Mouse (Mus musculus): Measurements from ENCODE around the gene Gm10192. TPM values are rescaled to one million over a fixed set of nuclear protein-coding genes. Genes with fewer than 3 reads are reported as not detected.
A peak's percentile ranks its signal among the peaks of the same experiment; 100 is the strongest.
"Not testable (repeated sequence)": the region's sequence is repeated elsewhere in the genome, so short reads cannot be mapped to it uniquely, and the experiment has no call there.

Gm10192 gene
- polyA plus RNA-seq (2015; fragmentation: Nextera tagmentation; extraction: Ambion mirVana), result not detected in 2 replicates

DNA sequence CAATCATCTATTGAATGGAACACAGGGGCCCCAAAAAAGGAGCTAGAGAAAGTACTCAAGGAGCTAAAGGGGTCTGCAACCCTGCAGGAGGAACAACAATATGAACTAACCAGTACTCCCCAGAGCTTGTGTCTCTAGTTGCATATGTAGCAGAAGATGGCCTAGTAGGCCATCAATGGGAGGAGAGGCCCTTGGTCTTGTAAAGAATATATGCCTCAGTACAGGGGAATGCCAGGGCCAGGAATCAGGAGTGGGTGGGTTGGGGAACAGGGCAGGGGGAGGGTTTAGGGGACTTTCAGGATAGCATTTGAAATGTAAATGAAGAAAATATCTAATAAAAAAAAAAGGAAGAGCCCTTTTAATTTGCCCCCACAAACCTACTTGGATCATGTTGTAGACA is at the start of gene Gm10192:
Gene Gm10192 (minus strand): TSS at position 101 of the 400 bp plus-strand sequence.
- not testable (repeated sequence) for ATAC-seq; H3K27ac ChIP-seq (ENCODE audit: low read depth, low read length); H3K4me2 ChIP-seq (ENCODE audit: low read length); H3K9ac ChIP-seq (ENCODE audit: low read depth, low read length); H3K27me3 ChIP-seq (replicated peaks; ENCODE audit: control insufficient read depth, insufficient read depth, low read length); H3K36me3 ChIP-seq (ENCODE audit: control insufficient read depth, insufficient read depth, low read length); H3K9me3 ChIP-seq (ENCODE audit: control insufficient read depth, low read length); H3K4me3 ChIP-seq (ENCODE audit: low read length); H3K4me1 ChIP-seq (ENCODE audit: control insufficient read depth, insufficient read depth, low read depth, low read length)

DNA sequence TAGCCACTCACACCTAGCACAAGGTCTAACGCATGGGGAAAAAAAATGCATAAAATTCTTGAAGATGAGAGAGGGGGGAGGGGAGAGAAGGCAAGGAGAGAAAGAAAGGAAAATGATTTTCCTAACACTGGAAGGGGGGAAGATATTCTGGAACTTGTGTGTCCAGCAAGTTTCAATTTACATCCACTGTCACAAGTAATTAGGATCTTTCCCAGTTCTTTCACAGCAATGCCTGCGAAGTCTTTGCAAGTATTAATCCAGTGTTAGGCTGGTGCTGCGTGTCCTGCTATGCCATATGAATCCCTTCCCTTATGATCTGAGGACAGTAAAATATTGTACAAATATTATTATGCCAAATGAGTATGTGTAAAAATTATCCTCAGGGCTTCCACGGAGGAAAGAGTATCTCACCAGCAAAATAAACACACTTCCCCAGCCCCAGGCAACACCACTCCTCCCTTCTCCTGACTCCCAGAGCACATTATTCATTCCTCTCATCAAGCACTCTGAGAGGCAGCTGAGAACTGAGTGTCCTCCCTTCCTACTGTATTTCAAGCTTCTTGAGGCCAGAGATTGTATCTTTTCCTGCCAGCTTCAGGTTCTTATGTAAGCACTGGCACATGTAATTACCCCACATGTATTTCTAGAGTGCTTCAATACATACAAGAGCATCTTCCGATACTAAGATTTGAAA is 47.6 kb upstream of the Gm10192 start:
- H3K9me3 ChIP-seq (ENCODE audit: control insufficient read depth, low read length), result no peaks in the 10 kb centered on the region
- ATAC-seq, result no peak
- no peak overlapping the region for H3K9ac ChIP-seq (ENCODE audit: low read depth, low read length)
- no peak overlapping the region for H3K4me2 ChIP-seq (ENCODE audit: low read length)
- no peaks in the 10 kb centered on the region for H3K4me1 ChIP-seq (ENCODE audit: control insufficient read depth, insufficient read depth, low read depth, low read length)
- H3K27ac ChIP-seq (ENCODE audit: low read depth, low read length), result no peak overlapping the region
- no peaks in the 10 kb centered on the region for H3K27me3 ChIP-seq (replicated peaks; ENCODE audit: control insufficient read depth, insufficient read depth, low read length)
- 62% methylated on average over 5 of the region's 5 CpGs for WGBS
- no peak overlapping the region for H3K4me3 ChIP-seq (ENCODE audit: low read length)
- no peaks in the 10 kb centered on the region for H3K36me3 ChIP-seq (ENCODE audit: control insufficient read depth, insufficient read depth, low read length)

DNA sequence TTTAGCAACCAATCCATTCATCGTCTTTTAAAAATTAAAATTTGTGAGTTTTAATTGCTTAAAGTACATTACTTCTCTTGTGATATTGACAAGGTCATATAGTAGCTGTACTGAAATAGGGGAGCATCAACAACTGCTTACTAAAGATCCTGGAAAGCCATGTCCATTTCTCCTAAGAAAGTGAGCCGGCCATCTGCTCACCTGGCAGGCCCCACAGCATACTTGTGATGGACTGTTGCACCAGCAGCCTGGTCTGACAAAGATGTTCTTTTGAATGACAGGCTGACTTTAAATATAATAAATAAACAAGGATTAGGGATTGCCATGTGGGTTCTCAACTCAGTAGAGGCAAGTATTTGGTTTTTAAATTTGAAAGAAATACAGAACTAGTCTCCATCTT is 36.7 kb upstream of the Gm10192 start:
- Histone ChIP-seq H3K27me3 (replicated peaks; ENCODE audit: control insufficient read depth, insufficient read depth, low read length) (no peaks in the 10 kb centered on the region), H3K36me3 (ENCODE audit: control insufficient read depth, insufficient read depth, low read length) (no peaks in the 10 kb centered on the region), H3K4me2 (ENCODE audit: low read length) (no peak overlapping the region), H3K9ac (ENCODE audit: low read depth, low read length) (no peak overlapping the region), H3K27ac (ENCODE audit: low read depth, low read length) (no peak overlapping the region), H3K4me3 (ENCODE audit: low read length) (no peak overlapping the region), H3K9me3 (ENCODE audit: control insufficient read depth, low read length) (no peaks in the 10 kb centered on the region), H3K4me1 (ENCODE audit: control insufficient read depth, insufficient read depth, low read depth, low read length) (no peaks in the 10 kb centered on the region)
- no peak for ATAC-seq
- 94% methylated on average over 2 of the region's 2 CpGs for WGBS

DNA sequence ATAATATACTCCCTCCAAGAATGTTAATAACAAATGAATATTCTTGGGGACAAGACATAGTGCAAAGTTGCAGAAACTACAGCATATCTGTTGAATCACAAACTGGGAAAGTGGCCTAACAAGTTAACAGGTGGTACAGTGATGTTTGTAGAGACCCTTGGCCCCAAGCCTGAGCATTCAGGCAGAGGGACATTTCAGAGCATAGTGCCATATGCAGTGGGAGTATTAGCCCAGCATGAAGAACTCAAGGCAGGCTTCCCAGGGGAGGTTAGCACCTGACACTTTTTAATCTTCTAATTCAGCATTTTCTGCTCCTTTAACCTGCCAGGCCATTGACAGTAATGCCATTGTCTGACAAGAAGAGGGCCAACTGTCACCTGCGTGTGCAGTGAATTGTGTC is 34.9 kb upstream of the Gm10192 start:
- Histone ChIP-seq H3K9ac (ENCODE audit: low read depth, low read length) (no peak overlapping the region), H3K4me2 (ENCODE audit: low read length) (no peak overlapping the region), H3K36me3 (ENCODE audit: control insufficient read depth, insufficient read depth, low read length) (no peaks in the 10 kb centered on the region), H3K9me3 (ENCODE audit: control insufficient read depth, low read length) (no peaks in the 10 kb centered on the region), H3K27me3 (replicated peaks; ENCODE audit: control insufficient read depth, insufficient read depth, low read length) (no peaks in the 10 kb centered on the region), H3K27ac (ENCODE audit: low read depth, low read length) (no peak overlapping the region), H3K4me3 (ENCODE audit: low read length) (no peak overlapping the region), H3K4me1 (ENCODE audit: control insufficient read depth, insufficient read depth, low read depth, low read length) (no peaks in the 10 kb centered on the region)
- WGBS, result 67% methylated on average over 1 of the region's 1 CpGs
- ATAC-seq, result no peak; the same call in 1 of the 2 replicates

DNA sequence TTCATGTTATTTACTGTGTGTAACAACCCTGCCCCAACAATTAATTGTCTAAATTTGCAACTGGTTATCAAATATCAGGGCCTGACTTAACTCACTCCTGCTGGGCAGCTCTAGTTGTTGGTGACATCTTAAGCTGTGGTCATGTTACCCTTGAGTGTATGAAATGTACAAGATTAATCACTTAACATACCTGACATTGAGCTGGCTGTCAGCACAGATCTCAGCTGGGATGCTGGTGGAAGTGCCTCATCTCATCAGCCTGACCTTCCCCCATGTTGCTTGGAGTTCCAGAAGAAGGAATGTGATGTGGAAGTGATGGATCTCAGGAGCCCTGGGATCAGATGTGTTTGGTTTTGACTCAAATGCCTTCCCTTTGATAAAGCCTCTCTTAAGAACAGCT is 29.5 kb upstream of the Gm10192 start:
- Histone ChIP-seq H3K9ac (ENCODE audit: low read depth, low read length) (no peak overlapping the region), H3K9me3 (ENCODE audit: control insufficient read depth, low read length) (no peaks in the 10 kb centered on the region), H3K36me3 (ENCODE audit: control insufficient read depth, insufficient read depth, low read length) (no peaks in the 10 kb centered on the region), H3K27ac (ENCODE audit: low read depth, low read length) (no peak overlapping the region), H3K4me2 (ENCODE audit: low read length) (no peak overlapping the region), H3K4me3 (ENCODE audit: low read length) (no peak overlapping the region), H3K27me3 (replicated peaks; ENCODE audit: control insufficient read depth, insufficient read depth, low read length) (no peaks in the 10 kb centered on the region), H3K4me1 (ENCODE audit: control insufficient read depth, insufficient read depth, low read depth, low read length) (no peaks in the 10 kb centered on the region)
- ATAC-seq, result no peak

DNA sequence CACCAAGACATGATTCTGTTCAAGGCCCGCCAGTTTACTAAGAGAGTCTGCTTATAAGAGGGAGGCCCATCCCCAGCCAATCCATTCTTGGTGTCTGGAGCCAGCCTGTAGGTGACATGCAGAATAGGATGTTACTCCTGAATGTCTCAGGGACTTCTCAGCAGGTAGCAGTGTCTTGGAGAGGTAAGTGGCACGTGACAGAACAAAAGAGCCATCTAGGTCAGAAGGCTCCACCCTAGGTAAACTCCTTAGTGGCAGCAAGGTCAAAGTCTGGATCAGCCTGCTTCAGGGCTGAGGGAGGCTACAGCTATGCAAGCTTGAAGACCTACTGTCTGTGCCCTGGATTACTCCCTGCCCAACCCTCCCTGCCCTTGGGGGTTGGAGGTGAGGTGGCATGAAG is 20.0 kb upstream of the Gm10192 start:
- not testable (repeated sequence) for H3K27me3 ChIP-seq (replicated peaks; ENCODE audit: control insufficient read depth, insufficient read depth, low read length); H3K4me2 ChIP-seq (ENCODE audit: low read length); H3K9ac ChIP-seq (ENCODE audit: low read depth, low read length); H3K9me3 ChIP-seq (ENCODE audit: control insufficient read depth, low read length); H3K4me1 ChIP-seq (ENCODE audit: control insufficient read depth, insufficient read depth, low read depth, low read length); H3K36me3 ChIP-seq (ENCODE audit: control insufficient read depth, insufficient read depth, low read length); ATAC-seq; H3K27ac ChIP-seq (ENCODE audit: low read depth, low read length); H3K4me3 ChIP-seq (ENCODE audit: low read length)
- 45% methylated on average over 2 of the region's 2 CpGs for WGBS

DNA sequence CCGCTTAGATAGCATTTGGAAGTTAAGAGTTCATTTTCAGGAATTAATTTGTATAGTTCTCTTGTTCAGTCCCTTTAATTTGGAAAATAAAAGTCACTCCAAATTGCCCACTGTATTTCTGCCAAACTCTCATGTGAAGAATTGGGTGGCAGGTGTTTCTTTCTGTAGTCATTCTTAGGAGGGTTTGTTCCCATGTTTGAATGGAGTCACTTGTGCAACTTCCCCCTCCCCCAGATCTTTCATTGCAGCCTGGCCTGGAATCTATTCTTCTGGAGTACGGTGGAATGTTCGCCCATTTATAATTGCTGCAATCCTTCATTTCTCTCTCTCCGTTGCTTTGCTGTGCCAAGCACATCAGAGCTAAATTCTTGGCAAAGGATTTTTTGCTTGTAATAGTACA is 10.2 kb upstream of the Gm10192 start:
- Histone ChIP-seq H3K27me3 (replicated peaks; ENCODE audit: control insufficient read depth, insufficient read depth, low read length) (no peaks in the 10 kb centered on the region), H3K4me3 (ENCODE audit: low read length) (no peak overlapping the region), H3K9ac (ENCODE audit: low read depth, low read length) (no peak overlapping the region), H3K9me3 (ENCODE audit: control insufficient read depth, low read length) (no peaks in the 10 kb centered on the region), H3K4me2 (ENCODE audit: low read length) (no peak overlapping the region), H3K4me1 (ENCODE audit: control insufficient read depth, insufficient read depth, low read depth, low read length) (no peaks in the 10 kb centered on the region), H3K36me3 (ENCODE audit: control insufficient read depth, insufficient read depth, low read length) (no peaks in the 10 kb centered on the region), H3K27ac (ENCODE audit: low read depth, low read length) (no peak overlapping the region)
- ATAC-seq, result peak; percentile 85
- 15% methylated on average over 4 of the region's 4 CpGs for WGBS

DNA sequence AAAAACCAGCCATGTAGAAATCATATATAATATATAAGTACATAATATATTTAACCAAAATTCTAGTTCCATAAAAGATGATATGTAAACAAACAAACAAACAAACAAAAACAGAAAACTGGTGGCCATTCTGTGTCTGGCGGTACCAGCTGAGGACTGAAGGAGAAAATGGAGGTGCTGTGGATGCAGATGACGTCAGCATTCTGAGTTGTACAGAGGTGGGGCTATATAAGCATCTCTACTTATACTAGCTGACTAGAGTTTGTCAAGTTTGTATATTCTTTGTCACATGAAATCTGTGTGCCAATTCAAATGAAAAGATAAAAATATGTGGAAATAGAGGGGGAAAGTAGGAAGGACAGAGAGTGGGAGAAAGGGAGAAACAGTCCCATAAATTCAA is 9.6 kb upstream of the Gm10192 start:
- no peak overlapping the region for H3K4me3 ChIP-seq (ENCODE audit: low read length)
- H3K4me1 ChIP-seq (ENCODE audit: control insufficient read depth, insufficient read depth, low read depth, low read length), result no peaks in the 10 kb centered on the region
- H3K4me2 ChIP-seq (ENCODE audit: low read length), result no peak overlapping the region
- no peaks in the 10 kb centered on the region for H3K9me3 ChIP-seq (ENCODE audit: control insufficient read depth, low read length)
- ATAC-seq, result peak; percentile 52; the same call in 1 of the 2 replicates
- H3K36me3 ChIP-seq (ENCODE audit: control insufficient read depth, insufficient read depth, low read length), result no peaks in the 10 kb centered on the region
- no peaks in the 10 kb centered on the region for H3K27me3 ChIP-seq (replicated peaks; ENCODE audit: control insufficient read depth, insufficient read depth, low read length)
- 57% methylated on average over 2 of the region's 2 CpGs for WGBS
- no peak overlapping the region for H3K9ac ChIP-seq (ENCODE audit: low read depth, low read length)
- no peak overlapping the region for H3K27ac ChIP-seq (ENCODE audit: low read depth, low read length)

DNA sequence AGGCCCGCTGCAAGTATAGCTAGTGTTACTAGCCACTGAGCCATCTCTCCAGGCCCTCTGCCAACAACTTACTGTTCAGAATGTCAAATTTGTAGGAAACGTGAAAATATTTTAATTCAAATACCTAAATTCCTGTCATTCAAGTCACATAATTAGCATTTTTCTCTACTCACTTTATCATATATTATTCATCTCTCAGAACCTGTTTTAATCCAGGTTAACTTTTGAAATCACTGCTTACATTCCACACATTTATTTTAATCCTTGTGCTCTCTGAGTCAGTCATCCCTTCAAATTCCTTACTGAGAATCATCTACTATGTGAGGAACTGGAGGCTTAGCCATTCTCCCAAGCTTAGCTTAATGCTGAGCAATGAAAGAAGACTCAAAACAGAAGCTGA is 2.6 kb downstream of the Gm10192 start:
- Histone ChIP-seq H3K27me3 (replicated peaks; ENCODE audit: control insufficient read depth, insufficient read depth, low read length) (no peaks in the 10 kb centered on the region), H3K27ac (ENCODE audit: low read depth, low read length) (no peak overlapping the region), H3K4me1 (ENCODE audit: control insufficient read depth, insufficient read depth, low read depth, low read length) (no peaks in the 10 kb centered on the region), H3K36me3 (ENCODE audit: control insufficient read depth, insufficient read depth, low read length) (no peaks in the 10 kb centered on the region), H3K4me3 (ENCODE audit: low read length) (no peak overlapping the region), H3K9ac (ENCODE audit: low read depth, low read length) (no peak overlapping the region), H3K4me2 (ENCODE audit: low read length) (no peak overlapping the region), H3K9me3 (ENCODE audit: control insufficient read depth, low read length) (no peaks in the 10 kb centered on the region)
- 85% methylated on average over 2 of the region's 2 CpGs for WGBS
- ATAC-seq, result no peak
